Mouse (Mus musculus) heart, postnatal 0 days (tissue): ENCODE results near the gene Dctn3.

Source experiments
- CTCF ChIP-seq: IDR thresholded peaks from 2 replicates; pipeline ENCODE4 v1.5.1; 2016; ENCODE audit warnings: antibody characterized with exemption, control low read depth, low read depth
- EP300 ChIP-seq: IDR thresholded peaks from 2 replicates; pipeline ENCODE4 v1.6.1; 2016; ENCODE audit warnings: antibody characterized with exemption, low read depth

DNA sequence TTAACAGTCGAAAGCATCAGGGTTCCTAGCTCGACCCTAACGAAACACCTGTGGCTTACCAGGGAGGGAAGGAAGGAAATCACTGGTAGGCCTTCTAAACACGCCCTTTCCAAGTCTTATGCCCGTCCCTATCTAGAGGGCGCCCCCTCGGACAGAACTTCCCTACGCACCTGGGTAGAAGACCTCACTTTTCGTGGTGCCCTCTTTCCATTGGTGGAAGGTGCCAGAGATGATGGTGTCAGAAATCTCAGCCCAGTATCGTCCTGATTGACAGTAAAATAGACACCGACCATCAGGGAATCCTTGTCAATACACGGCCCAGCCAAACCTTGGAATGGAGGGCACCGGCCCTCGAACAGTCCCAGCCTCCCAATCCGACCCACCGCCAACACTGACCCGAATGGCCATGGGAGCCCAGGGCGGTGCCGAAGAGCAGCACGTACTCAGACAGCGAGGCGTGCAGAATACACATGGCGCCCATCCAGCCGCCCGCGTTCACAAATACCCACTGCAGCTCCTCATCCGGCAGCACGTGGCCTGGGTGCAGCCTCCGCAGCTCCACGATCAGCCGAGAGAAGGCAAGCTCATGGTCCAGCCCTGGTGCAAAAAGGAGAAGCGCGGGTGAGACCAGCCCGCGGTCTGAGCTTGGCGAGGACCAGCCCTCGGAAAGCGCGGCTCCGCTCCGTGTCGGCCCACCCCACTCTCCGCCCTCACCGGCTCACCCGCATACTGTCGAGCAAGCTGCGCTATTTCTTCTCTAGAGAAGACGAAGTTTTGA, 17.6 kb upstream of the Dctn3 start:
- TF ChIP-seq CTCF = no peak
- no peak for TF ChIP-seq EP300
